Mouse (Mus musculus): Measurements from ENCODE around the gene Itk.

Itk gene

DNA sequence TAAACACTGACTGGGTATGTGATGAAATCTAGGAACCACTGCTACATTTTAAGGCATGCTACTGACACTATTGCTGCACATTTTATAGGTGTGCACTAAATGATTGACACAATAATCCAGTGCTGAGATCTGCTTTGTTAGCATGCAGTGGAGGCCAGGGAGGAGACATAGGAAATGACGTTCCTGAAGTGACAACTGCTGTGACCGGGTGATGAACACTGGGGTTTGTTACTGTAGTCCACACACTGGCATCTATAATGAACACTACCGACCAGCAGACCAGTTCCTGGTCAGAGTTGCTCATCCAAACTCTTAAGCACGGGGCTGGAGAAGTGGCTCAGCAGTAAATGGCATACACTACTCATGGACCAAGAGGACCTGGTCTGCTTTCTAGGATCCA lies 4.1 kb upstream of the Itk start:
- DNase-seq (ENCODE audit: low read depth, low spot score): no peak

DNA sequence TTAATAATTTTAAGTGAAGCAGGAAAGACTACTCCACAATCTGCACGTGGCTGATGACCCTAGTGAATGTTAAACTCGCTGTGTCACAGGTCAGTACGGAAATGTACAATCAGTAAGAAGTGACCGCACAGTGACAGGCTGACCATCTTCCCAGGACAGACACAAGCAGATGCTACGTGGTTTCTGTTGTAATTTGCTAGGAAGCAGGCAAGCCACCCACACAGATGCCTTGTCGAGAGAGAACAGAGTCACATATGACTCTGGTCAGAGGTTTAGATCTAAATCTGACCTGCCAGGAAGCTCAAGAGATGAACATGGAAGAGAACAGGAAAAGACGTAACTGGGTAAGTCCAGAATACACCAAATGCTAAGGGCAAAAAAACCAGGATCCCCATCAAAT lies 3.6 kb upstream of the Itk start:
- DNase-seq (ENCODE audit: low read depth, low spot score): no peak

DNA sequence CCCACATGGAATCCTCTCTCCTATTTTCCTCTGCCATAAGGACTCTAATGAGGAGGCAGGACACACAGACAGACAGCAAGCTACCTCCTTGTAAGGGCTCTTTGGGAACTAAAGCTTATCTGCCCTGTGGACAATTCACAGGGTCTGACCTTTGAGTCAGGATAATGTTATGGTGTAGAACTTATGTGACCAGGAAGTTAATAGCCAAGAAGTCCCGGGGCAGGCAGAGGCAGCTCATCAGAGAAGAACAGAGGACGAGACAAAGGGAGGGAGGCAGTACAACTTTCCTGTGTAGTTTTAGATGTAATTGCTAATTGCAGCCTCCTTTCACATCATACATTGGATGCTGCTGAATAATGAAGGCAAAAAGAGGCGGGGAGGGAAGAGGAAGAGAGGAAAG lies 1.3 kb upstream of the Itk start:
- no peak for DNase-seq (ENCODE audit: low read depth, low spot score)

DNA sequence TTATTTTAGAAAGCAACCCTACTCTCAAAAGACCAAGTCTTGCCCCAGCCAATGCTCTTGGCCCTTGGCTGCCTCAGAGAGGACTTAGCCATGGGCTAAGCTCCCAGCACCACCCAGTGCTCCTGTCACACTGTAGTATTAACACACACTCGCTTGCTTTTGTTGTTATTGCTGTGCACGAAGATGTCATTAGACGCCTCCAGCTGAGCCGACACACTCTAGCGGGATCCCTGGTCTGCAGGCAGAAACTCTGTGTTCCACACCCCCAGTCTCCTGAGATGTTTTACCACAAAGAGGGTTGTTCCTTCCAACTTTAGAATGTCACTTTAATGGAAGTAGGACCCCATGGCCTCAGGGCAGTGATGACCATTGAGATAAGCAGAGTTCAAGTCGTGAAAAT lies 877 bp downstream of the Itk start:
- DNase-seq (ENCODE audit: low read depth, low spot score): no peak

DNA sequence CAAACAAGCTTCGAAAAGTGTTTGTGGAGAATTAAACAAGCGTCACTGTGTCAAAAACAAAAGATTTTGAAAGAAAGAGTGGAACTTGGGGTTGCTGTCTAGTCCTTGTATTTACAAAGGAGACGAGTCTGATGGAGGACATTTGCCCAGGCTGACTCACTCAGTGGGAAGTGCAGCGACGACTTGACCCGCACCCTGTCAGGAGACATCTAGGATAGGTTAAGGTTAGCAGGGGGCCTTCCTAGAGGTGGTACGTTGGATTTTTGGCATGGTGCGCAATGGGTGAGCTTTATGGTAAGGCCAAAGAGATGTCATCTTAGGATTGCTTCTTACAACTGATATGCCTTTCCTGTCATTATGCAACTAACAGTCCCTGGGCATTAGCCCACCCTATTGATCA lies 2.3 kb downstream of the Itk start:
- no peak for DNase-seq (ENCODE audit: low read depth, low spot score)

DNA sequence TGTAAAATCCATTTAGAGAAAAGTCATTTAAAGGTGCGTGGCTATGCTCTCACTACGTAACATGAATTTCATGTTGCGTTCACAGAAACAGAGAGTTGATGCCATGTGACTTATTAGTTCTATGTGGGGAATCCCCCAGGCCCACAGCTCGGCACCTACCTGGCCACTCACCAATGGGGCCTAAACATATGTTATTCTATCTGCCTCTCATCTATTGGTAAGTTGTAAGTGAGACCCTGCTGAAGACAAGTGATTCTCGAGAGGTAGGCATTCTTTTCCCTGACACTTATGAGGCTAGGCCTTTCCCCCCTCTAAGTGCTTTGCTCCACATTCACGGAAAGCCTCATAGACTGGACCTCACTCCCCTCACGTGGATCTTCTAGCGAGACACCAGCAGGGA lies 2.8 kb downstream of the Itk start:
- no peak for DNase-seq (ENCODE audit: low read depth, low spot score)

DNA sequence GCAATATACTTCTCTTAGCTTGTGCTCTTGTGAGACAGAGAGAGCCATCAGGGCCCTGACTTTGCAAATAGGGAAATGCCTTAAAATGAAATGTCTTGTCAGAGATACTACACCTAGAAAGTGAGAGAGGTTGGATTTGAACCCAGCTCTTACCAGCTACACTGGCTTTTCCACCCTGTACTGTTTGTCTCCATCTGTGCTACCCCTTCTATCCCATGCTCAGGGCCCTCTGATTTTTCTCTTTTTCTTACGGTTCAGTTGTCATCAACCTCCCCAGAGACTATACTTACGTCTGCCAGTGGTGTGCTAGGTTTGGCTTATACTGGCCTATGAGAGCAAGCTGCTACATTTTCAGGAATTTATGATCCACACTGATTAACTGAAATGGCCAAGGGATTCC lies 4.4 kb downstream of the Itk start:
- DNase-seq (ENCODE audit: low read depth, low spot score): no peak

DNA sequence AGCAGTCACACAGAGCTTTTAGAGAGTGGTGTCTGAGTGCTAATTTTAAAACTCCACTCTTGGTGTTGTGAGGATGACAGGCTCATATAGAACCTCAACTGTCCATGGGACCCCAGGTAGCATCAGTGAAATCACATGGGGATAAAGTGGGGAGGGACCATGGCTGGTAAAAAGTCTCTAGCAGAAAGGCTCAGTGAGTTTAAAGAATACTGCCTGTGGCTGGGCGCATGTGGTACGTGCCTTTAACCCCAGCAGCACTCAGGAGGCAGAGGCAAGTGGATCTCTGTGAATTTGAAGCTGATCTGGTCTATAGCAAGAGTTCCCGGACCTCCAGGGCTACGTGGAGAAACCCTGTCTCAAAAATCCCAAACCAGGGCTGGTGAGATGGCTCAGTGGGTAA lies 6.8 kb downstream of the Itk start:
- DNase-seq (ENCODE audit: low read depth, low spot score): no peak

DNA sequence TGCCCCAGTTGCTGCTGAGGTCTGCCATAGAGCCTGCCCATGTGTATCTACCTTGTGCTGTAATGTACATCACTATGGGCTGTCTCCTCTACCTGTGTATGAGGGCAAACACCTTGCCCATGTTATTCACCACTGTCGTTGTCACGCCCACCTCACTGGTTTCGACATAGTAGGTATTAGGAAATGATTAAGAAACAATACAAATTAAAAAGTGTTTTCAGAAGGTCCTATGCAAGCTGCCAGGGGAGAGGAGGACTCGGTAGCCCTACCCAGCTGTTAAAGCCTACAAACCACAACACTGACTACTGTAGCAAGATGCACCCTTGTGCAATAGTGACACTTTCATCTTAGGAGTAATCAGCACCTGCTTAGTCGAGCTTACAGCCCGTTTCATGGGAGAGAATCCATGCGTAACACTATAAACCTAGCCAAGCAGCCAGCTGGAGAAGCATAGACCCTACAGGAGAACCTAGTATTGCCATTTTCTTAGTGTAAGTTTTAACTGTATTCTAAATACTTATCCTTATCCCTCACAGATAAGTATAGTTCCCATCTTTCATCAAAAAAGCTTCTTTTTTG lies 9.1 kb downstream of the Itk start:
- no peak for DNase-seq (ENCODE audit: low read depth, low spot score)

DNA sequence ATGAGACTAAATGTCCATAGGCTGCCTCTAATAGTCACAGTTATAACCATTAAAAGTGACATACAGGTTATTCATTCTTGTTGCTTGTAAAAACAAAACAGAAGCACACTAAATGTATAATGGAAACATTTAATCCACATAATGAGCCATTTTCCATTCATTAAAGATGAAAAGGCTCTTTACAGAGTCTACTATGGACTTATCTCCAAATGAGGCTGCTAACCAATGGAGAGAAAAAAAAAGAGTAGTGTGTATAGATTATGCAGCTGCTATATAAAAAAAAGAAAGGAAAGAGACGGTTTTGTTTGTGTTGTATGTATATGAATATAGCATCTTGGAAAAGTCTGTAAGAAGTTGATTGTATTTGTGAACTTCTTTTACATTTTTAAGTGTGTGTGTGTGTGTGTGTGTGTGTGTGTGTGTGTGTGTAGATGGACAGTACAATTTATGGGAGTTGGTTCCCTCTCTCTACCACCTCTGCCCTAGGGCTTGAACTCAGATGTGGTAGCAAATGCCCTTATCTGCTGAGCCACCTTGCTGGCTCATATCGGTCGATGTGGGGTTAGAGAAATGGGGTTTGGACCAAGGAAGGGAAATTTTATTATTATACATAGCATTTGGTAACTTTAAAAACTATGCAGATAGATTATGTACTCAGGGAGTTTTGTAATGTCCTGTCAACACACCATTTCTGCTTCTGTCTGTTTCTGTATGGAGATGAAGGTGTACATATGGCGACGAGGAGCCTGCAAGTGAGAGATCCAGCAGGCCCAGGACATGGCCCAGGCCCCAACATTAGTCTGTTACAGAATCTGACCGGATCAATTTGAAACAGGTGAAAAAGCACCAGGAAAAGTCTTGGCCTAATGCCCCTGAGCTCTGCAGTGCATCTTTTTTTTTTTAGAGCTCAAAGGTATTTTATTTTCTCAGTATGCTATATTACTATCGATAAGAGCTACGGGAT lies 11.2 kb downstream of the Itk start:
- DNase-seq (ENCODE audit: low read depth, low spot score): no peak

DNA sequence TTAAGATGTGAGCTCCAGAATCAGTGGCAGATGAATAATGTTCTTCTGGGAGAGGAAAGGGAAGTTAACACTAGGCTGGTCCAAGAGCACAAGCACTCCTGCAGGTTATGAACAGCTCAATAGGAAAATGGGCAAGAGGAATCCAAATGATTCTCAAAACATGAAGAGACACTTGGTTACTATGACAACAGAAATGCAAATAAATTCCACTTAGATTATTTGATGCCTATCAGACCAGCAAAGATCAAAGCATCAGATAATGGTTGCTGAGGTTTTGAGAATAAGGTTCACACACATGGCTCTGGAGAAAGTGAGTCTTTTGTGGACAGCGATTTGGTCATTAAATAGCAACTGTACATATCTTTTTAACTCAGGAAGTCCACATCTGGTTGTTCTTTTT lies 12.0 kb downstream of the Itk start:
- DNase-seq (ENCODE audit: low read depth, low spot score): no peak

DNA sequence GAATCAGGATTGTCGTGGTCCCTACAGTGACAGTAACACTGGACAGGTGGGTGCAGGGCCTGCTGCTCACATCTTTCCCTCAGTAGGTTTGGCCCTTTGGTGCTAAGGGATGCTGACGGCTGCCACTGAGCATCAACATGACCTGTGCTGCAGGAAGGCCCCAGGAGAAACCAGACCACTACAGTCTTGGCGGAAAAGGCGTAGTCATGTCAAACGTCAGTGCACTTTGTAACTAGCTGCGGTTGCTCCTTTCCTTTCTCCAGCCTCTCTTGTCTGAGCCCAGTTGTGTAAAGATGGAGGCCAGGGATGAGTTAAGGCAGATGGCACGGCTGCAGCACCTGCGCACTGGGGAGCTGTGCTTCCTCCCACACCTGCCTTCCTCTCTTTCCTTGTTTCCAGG lies 14.3 kb downstream of the Itk start:
- no peak for DNase-seq (ENCODE audit: low read depth, low spot score)

DNA sequence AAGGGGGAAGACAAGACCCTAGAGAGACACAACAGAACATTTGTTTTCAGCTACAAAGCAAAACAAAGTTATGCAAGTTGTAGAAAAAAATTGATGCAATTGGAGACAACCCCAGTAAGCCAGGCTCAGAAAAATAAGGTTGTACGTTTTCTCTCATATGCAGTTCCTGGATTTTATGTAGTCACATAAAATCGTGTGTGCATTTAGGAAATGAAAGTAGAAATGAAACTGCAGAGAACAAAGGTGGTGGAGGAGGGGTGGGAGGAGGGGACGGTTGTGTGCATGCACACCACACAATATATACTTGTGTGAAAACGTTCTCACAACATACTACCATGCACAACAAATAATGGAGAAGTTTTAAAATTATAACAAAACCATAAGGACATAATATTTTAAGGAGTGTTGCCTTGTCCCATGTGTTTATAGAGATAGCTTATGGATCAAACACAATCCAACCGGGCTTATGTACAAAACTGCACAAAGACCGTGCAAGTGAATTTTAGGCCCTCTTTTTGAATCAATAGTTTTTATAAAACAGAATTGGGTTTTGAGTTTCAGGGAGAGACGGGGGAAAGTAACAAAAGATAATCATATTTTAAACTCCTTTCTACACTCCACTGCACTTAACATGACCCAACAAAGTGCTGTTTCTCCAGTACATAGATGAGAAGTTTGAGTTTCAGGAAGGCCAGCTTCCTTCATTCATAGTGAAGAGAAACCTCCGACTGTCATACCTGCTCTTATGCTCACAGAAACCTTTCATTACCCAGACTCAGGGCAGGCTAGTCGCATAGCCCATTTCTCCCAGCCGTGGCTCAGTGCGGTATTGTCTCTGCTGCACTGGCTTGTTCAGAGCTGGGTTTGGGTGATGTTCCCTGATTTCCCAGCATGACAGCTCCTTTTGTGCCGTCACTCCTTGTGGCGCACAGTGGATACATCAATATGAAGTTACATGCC lies 16.0 kb downstream of the Itk start:
- DNase-seq (ENCODE audit: low read depth, low spot score): no peak

DNA sequence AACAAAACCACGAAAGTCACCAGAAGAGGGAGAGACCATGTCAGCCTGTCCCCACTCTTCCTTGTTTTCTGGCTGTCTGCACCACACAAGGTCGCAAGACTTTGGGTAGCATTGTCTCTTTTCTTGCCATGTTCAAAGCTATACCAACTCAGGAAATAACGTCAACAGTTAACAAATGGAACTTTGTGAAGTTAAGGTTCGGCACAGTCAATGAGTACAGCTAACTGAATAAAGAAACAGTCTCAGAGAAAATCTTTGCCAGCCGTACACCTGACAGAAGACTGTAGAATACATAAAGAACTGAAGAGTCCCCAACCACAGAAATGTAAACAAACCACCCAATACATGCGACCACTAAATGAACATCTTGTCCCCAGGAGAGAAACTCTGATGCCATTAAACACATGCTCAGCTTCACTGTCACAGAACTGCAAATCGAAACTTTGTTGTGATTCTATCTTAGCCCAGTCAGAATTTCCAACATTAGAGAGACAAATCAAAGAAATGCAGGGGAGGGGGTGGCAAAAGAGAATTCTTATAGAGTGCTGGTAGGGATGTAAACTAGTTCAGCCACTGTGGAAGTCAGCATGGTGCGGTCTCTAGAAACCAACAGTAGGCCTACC lies 16.9 kb downstream of the Itk start:
- no peak for DNase-seq (ENCODE audit: low read depth, low spot score)

DNA sequence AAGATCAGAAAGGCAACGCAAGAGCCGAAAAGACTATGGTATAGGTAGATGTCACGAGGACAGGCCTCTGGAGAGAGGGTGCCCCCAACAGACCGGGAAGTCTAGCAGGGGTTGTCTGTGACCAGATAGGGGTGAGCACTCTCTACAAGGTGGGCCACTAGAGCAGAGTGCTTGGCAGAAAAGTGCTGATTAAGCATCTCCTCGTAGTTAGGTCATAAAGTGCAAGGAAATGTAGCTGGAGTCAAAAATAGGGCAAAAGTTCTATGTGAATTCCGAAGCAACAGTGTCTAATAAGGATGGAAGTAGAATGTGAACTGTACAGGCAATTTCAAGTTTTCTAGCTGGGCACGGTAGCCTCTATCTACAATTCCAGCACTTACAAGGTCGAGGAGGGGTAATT lies 18.1 kb downstream of the Itk start:
- DNase-seq (ENCODE audit: low read depth, low spot score): no peak

DNA sequence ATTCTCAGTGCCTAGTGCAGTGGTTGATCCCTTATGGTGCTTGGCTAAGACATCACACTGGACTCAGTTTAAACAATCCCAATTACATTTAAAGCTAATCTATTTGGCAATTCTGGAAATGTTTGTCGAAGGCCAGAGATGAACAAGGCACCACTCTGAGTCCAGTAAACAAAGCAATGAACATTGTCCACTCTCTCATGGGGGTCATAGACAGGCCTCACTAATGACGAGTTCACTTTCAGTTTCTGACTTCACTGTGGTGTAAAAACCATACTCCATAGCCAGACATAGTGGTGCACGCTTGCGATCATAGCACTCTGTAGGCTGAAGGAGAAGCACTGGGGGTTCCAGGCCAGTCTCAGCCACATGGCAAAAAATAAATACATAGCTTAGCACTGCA lies 18.9 kb downstream of the Itk start:
- DNase-seq (ENCODE audit: low read depth, low spot score): no peak

DNA sequence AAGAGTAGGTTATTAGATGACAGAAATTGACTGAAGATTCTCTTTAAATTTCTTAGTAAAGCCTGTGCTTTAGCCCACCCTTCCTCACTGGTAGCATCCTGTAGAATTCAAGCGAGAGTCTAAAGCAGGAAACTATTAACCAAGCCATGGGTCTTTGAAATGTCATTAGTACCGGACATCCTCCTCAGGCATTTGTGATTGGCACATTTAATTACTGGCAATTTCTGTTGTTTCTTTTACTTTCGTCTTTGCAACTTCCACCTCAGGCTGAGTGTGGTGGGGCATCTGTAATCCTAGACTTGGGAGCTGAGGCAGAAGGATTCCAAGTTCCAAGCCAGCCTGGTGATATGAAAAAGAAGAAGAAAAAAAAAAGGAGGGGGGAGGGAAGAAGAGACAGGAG lies 23.0 kb downstream of the Itk start:
- DNase-seq (ENCODE audit: low read depth, low spot score): no peak

DNA sequence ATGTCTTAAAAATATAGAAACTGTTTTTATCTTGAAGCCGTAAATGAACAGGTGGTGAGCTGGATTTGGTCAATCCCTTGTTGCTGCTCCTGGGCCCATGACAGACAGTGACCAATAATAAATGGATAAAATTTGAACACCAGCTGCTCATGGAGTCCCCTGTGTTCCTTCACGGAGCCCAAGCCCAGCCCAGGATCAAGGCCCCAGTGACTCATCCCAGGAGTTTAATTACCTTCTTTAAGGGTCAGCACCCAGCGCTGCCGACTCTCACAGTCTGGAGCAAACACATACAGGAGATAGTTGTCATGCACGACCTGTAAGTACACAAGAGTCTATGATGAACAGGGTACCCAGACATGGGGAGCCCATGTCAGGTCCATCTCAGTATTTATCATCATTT lies 23.6 kb downstream of the Itk start:
- no peak for DNase-seq (ENCODE audit: low read depth, low spot score)

DNA sequence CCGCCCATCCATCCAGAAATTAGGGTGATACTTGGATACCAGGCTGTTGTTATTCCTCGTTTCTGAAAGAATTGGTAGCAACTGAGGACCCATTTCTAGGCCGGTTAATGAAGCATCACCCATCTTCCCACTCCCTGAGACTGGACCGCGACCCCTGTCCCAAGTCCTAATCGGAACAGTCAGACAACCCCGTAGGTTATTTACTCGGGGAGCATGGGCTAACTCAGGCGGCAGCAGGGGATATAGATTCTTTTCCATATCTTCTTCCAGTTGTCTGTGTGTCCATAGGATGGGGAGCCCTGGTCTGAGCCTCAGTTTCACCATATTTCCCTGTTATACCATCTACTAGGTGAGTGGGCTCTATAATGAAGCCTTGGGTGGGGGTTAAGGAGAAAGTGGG lies 25.5 kb downstream of the Itk start:
- no peak for DNase-seq (ENCODE audit: low read depth, low spot score)

DNA sequence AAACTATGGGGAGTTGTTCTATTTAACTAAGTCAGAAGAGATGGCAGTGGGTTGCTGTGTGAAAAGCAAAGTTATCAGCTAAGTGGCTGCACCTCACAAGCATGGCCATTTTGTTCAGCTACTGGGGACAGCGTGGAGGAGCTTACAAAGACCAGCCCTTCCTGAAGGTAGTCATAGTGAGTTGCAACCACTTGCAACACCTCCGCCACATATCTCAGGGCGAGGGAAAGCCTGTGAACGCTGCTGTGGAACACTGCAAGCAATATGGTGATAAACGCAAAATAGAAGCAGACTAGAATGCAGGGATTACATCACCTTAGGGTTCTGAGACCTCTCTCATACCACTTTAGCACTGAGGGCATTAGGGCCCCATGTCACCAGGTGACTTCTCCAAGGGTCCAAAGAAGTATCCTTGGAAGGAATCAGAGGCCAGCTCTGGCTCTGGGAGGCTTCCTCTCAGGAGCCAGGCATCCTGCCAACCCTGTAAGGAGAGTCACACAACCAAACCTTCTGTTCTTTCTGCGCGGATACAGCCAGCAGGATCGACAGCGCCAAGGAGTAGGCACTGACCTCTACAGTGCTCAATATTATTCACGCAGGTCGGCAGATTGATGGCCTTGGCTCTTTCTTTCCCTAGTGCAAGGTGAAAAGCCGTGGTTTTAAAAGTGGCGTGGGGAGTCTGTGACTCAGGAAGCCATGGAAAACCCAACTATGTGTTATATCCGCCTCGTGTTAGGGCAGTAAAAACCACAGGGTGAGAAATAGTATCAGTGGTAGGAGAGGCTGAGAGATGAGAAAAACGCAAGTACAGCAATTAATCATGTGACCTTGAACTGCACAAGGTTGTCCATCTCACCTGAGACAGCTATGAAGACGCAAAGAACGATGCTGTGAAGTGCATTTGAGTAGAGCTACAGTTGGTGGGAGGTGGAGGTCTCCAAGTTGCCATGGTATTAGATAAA lies 27.0 kb downstream of the Itk start:
- no peak for DNase-seq (ENCODE audit: low read depth, low spot score)

Measured in retina, adult 2 months (tissue).